Mouse (Mus musculus) heart, postnatal 0 days (tissue): ENCODE data around the gene Cass4.

Experiments used
- CTCF ChIP-seq: IDR thresholded peaks from 2 replicates; pipeline ENCODE4 v1.5.1; 2016; ENCODE audit warnings: antibody characterized with exemption, control low read depth, low read depth
- EP300 ChIP-seq: IDR thresholded peaks from 2 replicates; pipeline ENCODE4 v1.6.1; 2016; ENCODE audit warnings: antibody characterized with exemption, low read depth

- TF ChIP-seq CTCF (no peak), EP300 (no peak)
Measured at GRCm38 (mm10) chr2:172390341-172390740, 3.3 kb upstream of the Cass4 start.
